21 mouse cellular contexts compared by ENCODE assay signal in genomic region chr1:92939746-92940145, GRCm38 (mm10). TPM values are rescaled to one million over a fixed set of nuclear protein-coding genes. Genes with fewer than 3 reads are reported as not detected.
A peak's percentile ranks its signal among the peaks of the same experiment; 100 is the strongest.
DNase-seq lines count a peak whose midpoint lies in the region; TF ChIP-seq lines count a peak whose summit lies in the region.
"Had no signal": no experiment of that assay in that cellular context is flagged by ENCODE, and none has a peak within 500 bp of the region (broad histone marks: within the 10 kb centered on the region; RNA-seq: fewer than 3 reads in every experiment).

No protein-coding gene starts in this region.

- TF ChIP-seq EP300 in MEL (IDR thresholded peaks at IDR 0.05; ENCODE audit: low read depth in 1 of 2, low read length in 2 of 2) = no peak

- H3K27me3 ChIP-seq in MEL (ENCODE audit: control insufficient read depth in 1 of 2, insufficient read depth in 2 of 2, low read length in 2 of 2) = no peaks in the 10 kb centered on the region
- H3K27me3 ChIP-seq: forebrain, embryonic 13.5 days; heart, embryonic 13.5 days had no signal

- peaks cover 2 to 7% of the 10 kb centered on the region in 2 experiments; a peak in 3 of 4 replicates for H3K36me3 ChIP-seq in MEL (ENCODE audit: control insufficient read depth in 1 of 2, insufficient read depth in 2 of 2, low read length in 2 of 2)

- peaks cover 7% of the 10 kb centered on the region for H3K79me2 ChIP-seq in MEL (ENCODE audit: control insufficient read depth, insufficient read depth, low read length, poor library complexity)

- no peak overlapping the region for H3K27ac ChIP-seq in MEL (ENCODE audit: control insufficient read depth, low read depth, low read length)
- H3K27ac ChIP-seq: forebrain, embryonic 10.5 days; forebrain, embryonic 13.5 days; heart, adult 2 months; heart, embryonic 10.5 days; heart, embryonic 13.5 days; hindbrain, embryonic 14.5 days; hindbrain, postnatal 0 days had no signal

- no peaks in the 10 kb centered on the region for H3K9me3 ChIP-seq in MEL (replicated peaks; ENCODE audit: insufficient read depth, low read length)
- H3K9me3 ChIP-seq: forebrain, embryonic 10.5 days; forebrain, embryonic 13.5 days; heart, embryonic 10.5 days; heart, embryonic 13.5 days had no signal

- no peak for TF ChIP-seq RAD21 in MEL (IDR thresholded peaks at IDR 0.05; ENCODE audit: low read depth, low read length)

- no peak for TF ChIP-seq POLR2A in MEL (IDR thresholded peaks at IDR 0.05; ENCODE audit: control insufficient read depth in 1 of 2, insufficient read depth in 1 of 2, low read depth in 1 of 2, low read length in 2 of 2, poor library complexity in 1 of 2)

- peaks cover 2 to 11% of the 10 kb centered on the region in 2 experiments; a peak in 3 of 4 replicates for H3K4me1 ChIP-seq in MEL (ENCODE audit: control insufficient read depth in 1 of 2, insufficient read depth in 2 of 2, low read length in 2 of 2)

- peak; percentile 50 to 61 for DNase-seq in cerebellum, adult 18-20 months
- DNase-seq in cerebellum, postnatal 14 days = no peak
- DNase-seq in MEL (ENCODE audit: low read depth, low spot score) = no peak
- peak; percentile 81 for DNase-seq in cerebellum, adult 9-11 months
- no peak for DNase-seq in urinary bladder, postnatal 14 days (ENCODE audit: low spot score)
- no peak for DNase-seq in layer of hippocampus, postnatal 36 days
- DNase-seq: adrenal gland, adult 8-10 months; adrenal gland, postnatal 25 days; gastrocnemius, postnatal 10 days; gastrocnemius, postnatal 36 days; heart, adult 2 months; heart, postnatal 14 days; heart, postnatal 4 days; kidney, adult 18-20 months had no signal

- no peak for TF ChIP-seq CTCF in MEL (IDR thresholded peaks at IDR 0.05 in 2 of 3, conservative IDR thresholded peaks at IDR 0.05 in 1 of 3; ENCODE audit: control insufficient read depth in 1 of 3, insufficient read depth in 1 of 3, low read depth in 2 of 3, low read length in 3 of 3, poor library complexity in 1 of 3, severe bottlenecking in 1 of 3)

- H3K9ac ChIP-seq in MEL (ENCODE audit: control insufficient read depth, low read depth, low read length, poor library complexity, severe bottlenecking) = no peak overlapping the region
- H3K9ac ChIP-seq: forebrain, embryonic 13.5 days; heart, embryonic 13.5 days; hindbrain, embryonic 14.5 days had no signal

- H3K4me3 ChIP-seq in MEL (ENCODE audit: control insufficient read depth in 1 of 2, insufficient read depth in 1 of 2, low read depth in 2 of 2, low read length in 2 of 2) = no peak overlapping the region
- H3K4me3 ChIP-seq: forebrain, embryonic 10.5 days; forebrain, embryonic 13.5 days; heart, adult 2 months; heart, embryonic 10.5 days; heart, embryonic 13.5 days had no signal

TF ChIP-seq in MEL, 35 proteins besides CTCF, POLR2A, EP300 and RAD21:
- TF ChIP-seq TAL1 (IDR thresholded peaks at IDR 0.05; ENCODE audit: low read length) (peak; percentile 6; the same call in 1 of the 2 replicates), BHLHE40 (IDR thresholded peaks at IDR 0.05; ENCODE audit: borderline replicate concordance, low read depth, low read length) (no peak)

RNA-seq across cellular contexts. Expression of gene Capn10, which starts 5.6 kb away (rescaled TPM):
- total RNA-seq in MEL (2012; rRNA removed) = 30.5 and 30.7 TPM in 2 replicates
- polyA plus RNA-seq in MEL (2012; ENCODE audit: insufficient read depth in 1 of 2, insufficient read length in 2 of 2, low read depth in 1 of 2, low replicate concordance in 2 of 2, missing spikeins in 1 of 2) = 10 to 100 TPM in 1 of 2 experiments, not detected in 1; 43.3 TPM
- total RNA-seq in layer of hippocampus, postnatal 36 days (2021) = 10 to 100 TPM; 42.2 to 45.8 TPM

RNA-seq across cellular contexts. Expression of gene Gpr35, which starts 10.9 kb away (rescaled TPM):
- not detected in 2 replicates for total RNA-seq in MEL (2012; rRNA removed)
- polyA plus RNA-seq in MEL (2012; ENCODE audit: insufficient read depth in 1 of 2, insufficient read length in 2 of 2, low read depth in 1 of 2, low replicate concordance in 2 of 2, missing spikeins in 1 of 2) = under 1 TPM in 1 of 2 experiments, not detected in 1; 0.22 TPM
- under 1 TPM; 0.25 to 0.51 TPM for total RNA-seq in layer of hippocampus, postnatal 36 days (2021)
- polyA plus RNA-seq: hindbrain, embryonic 11.5 days had no signal

RNA-seq across cellular contexts. Expression of gene Rnpepl1, which starts 29.2 kb away (rescaled TPM):
- total RNA-seq in MEL (2012; rRNA removed) = 25.2 and 31.1 TPM in 2 replicates
- polyA plus RNA-seq in MEL (2012; ENCODE audit: insufficient read depth in 1 of 2, insufficient read length in 2 of 2, low read depth in 1 of 2, low replicate concordance in 2 of 2, missing spikeins in 1 of 2) = 10 to 100 TPM in 1 of 2 experiments, not detected in 1; 91.0 TPM
- 10 to 100 TPM; 37.2 to 44.5 TPM for total RNA-seq in layer of hippocampus, postnatal 36 days (2021)

RNA-seq across cellular contexts. Expression of gene Dusp28, which starts 33.0 kb away (rescaled TPM):
- 10.1 and 11.9 TPM in 2 replicates for total RNA-seq in MEL (2012; rRNA removed)
- polyA plus RNA-seq in MEL (2012; ENCODE audit: insufficient read depth in 1 of 2, insufficient read length in 2 of 2, low read depth in 1 of 2, low replicate concordance in 2 of 2, missing spikeins in 1 of 2) = 10 to 100 TPM in 1 of 2 experiments, not detected in 1; 12.0 TPM
- total RNA-seq in layer of hippocampus, postnatal 36 days (2021) = 10 to 100 TPM; 11.4 to 12.3 TPM

RNA-seq across cellular contexts. Expression of gene Ankmy1, which starts 37.0 kb away (rescaled TPM):
- 0.07 TPM in 1 of 2 replicates, not detected in the other for total RNA-seq in MEL (2012; rRNA removed)
- under 1 TPM in 1 of 2 experiments, not detected in 1; 0.08 TPM for polyA plus RNA-seq in MEL (2012; ENCODE audit: insufficient read depth in 1 of 2, insufficient read length in 2 of 2, low read depth in 1 of 2, low replicate concordance in 2 of 2, missing spikeins in 1 of 2)
- under 1 TPM in 1 of 2 experiments, not detected in 1; 0.15 TPM for total RNA-seq in layer of hippocampus, postnatal 36 days (2021)
- total RNA-seq: hindbrain, postnatal 0 days had no signal

Comparison
In these comparisons a context has a peak if more than half of its experiments do, and no peak if none do; other contexts are left out.
1. DNase-seq: peak in cerebellum, adult 18-20 months (2 of 2) and cerebellum, adult 9-11 months (single experiment); none in cerebellum, postnatal 14 days (0 of 2), MEL (single experiment), urinary bladder, postnatal 14 days (single experiment) and layer of hippocampus, postnatal 36 days (0 of 2).